Mouse (Mus musculus) embryonic facial prominence, embryonic 10.5 days (tissue): ENCODE results near the gene Ppp3cb. TPM values are rescaled to one million over a fixed set of nuclear protein-coding genes. Genes with fewer than 3 reads are reported as not detected.
"Not testable (repeated sequence)": the region's sequence is repeated elsewhere in the genome, so short reads cannot be mapped to it uniquely, and the experiment has no call there.

Source experiments
- DNase-seq: peaks from one replicate; pipeline ENCODE4 v3.0.0-alpha.2; 2017; ENCODE audit warnings: low spot score
- H3K27ac ChIP-seq: fragments of 300-500 bp; sonication (generic); replicated peaks from 2 replicates; pipeline ENCODE4 v1.5.1; 2016; ENCODE audit warnings: mild to moderate bottlenecking
- H3K27me3 ChIP-seq: fragments of 300-500 bp; sonication (generic); replicated peaks from 2 replicates; pipeline ENCODE4 v1.6.1; 2016; ENCODE audit warnings: low read depth, mild to moderate bottlenecking; ENCODE audit not compliant: poor library complexity, severe bottlenecking
- H3K36me3 ChIP-seq: fragments of 300-500 bp; sonication (generic); replicated peaks from 2 replicates; pipeline ENCODE4 v1.6.1; 2016; ENCODE audit warnings: mild to moderate bottlenecking, moderate library complexity
- H3K4me1 ChIP-seq: fragments of 300-500 bp; sonication (generic); 2 replicates; pipeline ENCODE4 v1.6.1; 2016
- H3K4me3 ChIP-seq: fragments of 300-500 bp; sonication (generic); 2 replicates; pipeline ENCODE4 v1.5.1; 2016; ENCODE audit warnings: mild to moderate bottlenecking, moderate library complexity
- H3K9me3 ChIP-seq: fragments of 300-500 bp; sonication (generic); 2 replicates; pipeline ENCODE4 v1.6.1; 2016; ENCODE audit warnings: mild to moderate bottlenecking
- WGBS: fragments of 180-500 bp; shearing (Covaris S2); methylation state at CpG from one replicate; pipeline ENCODE4 v1.1.7; 2016; 5-methylcytosine and 5-hydroxymethylcytosine counted together
- polyA plus RNA-seq: library from polyadenylated mRNA; unstranded; fragments of >200 nt; fragmentation: Nextera tagmentation; extraction: Ambion mirVana; gene quantifications from 2 replicates; pipeline ENCODE4 v1.2.1, GENCODE M21; 2016

Ppp3cb gene
- 43.4 and 46.3 TPM in 2 replicates for polyA plus RNA-seq

- Histone ChIP-seq H3K27me3 (no peaks in the 10 kb centered on the region), H3K27ac (peak within 1 kb of the TSS; percentile 99), H3K36me3 (peaks cover 48% of the 10 kb centered on the region), H3K4me1 (peaks cover 10% of the 10 kb centered on the region), H3K9me3 (no peaks in the 10 kb centered on the region), H3K4me3 (peak within 1 kb of the TSS; percentile 97)
- DNase-seq, result peak; percentile 95
- under 1% methylated on average over 29 of the region's 29 CpGs for WGBS
Observed at GRCm38 (mm10) chr14:20546415-20546814, at the start of gene Ppp3cb. Gene Ppp3cb (minus strand): TSS chr14:20546573.

- Histone ChIP-seq H3K4me3 (no peak overlapping the region), H3K27ac (peak overlapping the region; percentile 44), H3K9me3 (no peaks in the 10 kb centered on the region), H3K27me3 (no peaks in the 10 kb centered on the region), H3K4me1 (peaks cover 11% of the 10 kb centered on the region), H3K36me3 (peaks cover 1% of the 10 kb centered on the region)
- peak; percentile 11 for DNase-seq
- 20% methylated on average over 3 of the region's 3 CpGs for WGBS
Observed at GRCm38 (mm10) chr14:20595781-20596180, 49.4 kb upstream of the Ppp3cb start.

- Histone ChIP-seq H3K4me3 (no peak overlapping the region), H3K9me3 (no peaks in the 10 kb centered on the region), H3K27me3 (no peaks in the 10 kb centered on the region), H3K4me1 (no peaks in the 10 kb centered on the region), H3K36me3 (peaks cover 56% of the 10 kb centered on the region), H3K27ac (no peak overlapping the region)
- 89% methylated on average over 5 of the region's 5 CpGs for WGBS
- no peak for DNase-seq
Observed at GRCm38 (mm10) chr14:20587458-20587857, 41.1 kb upstream of the Ppp3cb start.

- no peak overlapping the region for H3K27ac ChIP-seq
- DNase-seq, result no peak
- peaks cover 60% of the 10 kb centered on the region for H3K36me3 ChIP-seq
- no peaks in the 10 kb centered on the region for H3K9me3 ChIP-seq
- WGBS, result 77% methylated on average over 6 of the region's 6 CpGs
- no peaks in the 10 kb centered on the region for H3K27me3 ChIP-seq
- H3K4me3 ChIP-seq, result no peak overlapping the region
- H3K4me1 ChIP-seq, result no peaks in the 10 kb centered on the region
Observed at GRCm38 (mm10) chr14:20578822-20579407, 32.5 kb upstream of the Ppp3cb start.

- WGBS, result 56% methylated on average over 7 of the region's 7 CpGs
- peak; percentile 53 for DNase-seq
- H3K36me3 ChIP-seq, result peaks cover 65% of the 10 kb centered on the region
- H3K4me1 ChIP-seq, result no peaks in the 10 kb centered on the region
- H3K9me3 ChIP-seq, result no peaks in the 10 kb centered on the region
- no peaks in the 10 kb centered on the region for H3K27me3 ChIP-seq
- no peak overlapping the region for H3K4me3 ChIP-seq
- no peak overlapping the region for H3K27ac ChIP-seq
Observed at GRCm38 (mm10) chr14:20576179-20576578, 29.8 kb upstream of the Ppp3cb start.

GRCm38 (mm10) chr14:20573196-20573595, 26.8 kb upstream of the Ppp3cb start:
- not testable (repeated sequence) for H3K27ac ChIP-seq, H3K9me3 ChIP-seq, DNase-seq, H3K4me3 ChIP-seq, H3K27me3 ChIP-seq, H3K4me1 ChIP-seq
- 89% methylated on average over 3 of the region's 3 CpGs for WGBS
- peaks cover 85% of the 10 kb centered on the region for H3K36me3 ChIP-seq

- no peak overlapping the region for H3K27ac ChIP-seq
- no peaks in the 10 kb centered on the region for H3K27me3 ChIP-seq
- no peak overlapping the region for H3K4me3 ChIP-seq
- DNase-seq, result no peak
- H3K4me1 ChIP-seq, result no peaks in the 10 kb centered on the region
- 78% methylated on average over 9 of the region's 9 CpGs for WGBS
- H3K9me3 ChIP-seq, result no peaks in the 10 kb centered on the region
- peaks cover 98% of the 10 kb centered on the region for H3K36me3 ChIP-seq
Observed at GRCm38 (mm10) chr14:20565256-20566021, 19.1 kb upstream of the Ppp3cb start.

- H3K9me3 ChIP-seq, result no peaks in the 10 kb centered on the region
- H3K4me3 ChIP-seq, result no peak overlapping the region
- H3K27me3 ChIP-seq, result no peaks in the 10 kb centered on the region
- peak; percentile 18 for DNase-seq
- no peak overlapping the region for H3K27ac ChIP-seq
- 75% methylated on average over 12 of the region's 12 CpGs for WGBS
- H3K4me1 ChIP-seq, result no peaks in the 10 kb centered on the region
- peaks cover 96% of the 10 kb centered on the region for H3K36me3 ChIP-seq
Observed at GRCm38 (mm10) chr14:20564692-20565091, 18.3 kb upstream of the Ppp3cb start.

DNA sequence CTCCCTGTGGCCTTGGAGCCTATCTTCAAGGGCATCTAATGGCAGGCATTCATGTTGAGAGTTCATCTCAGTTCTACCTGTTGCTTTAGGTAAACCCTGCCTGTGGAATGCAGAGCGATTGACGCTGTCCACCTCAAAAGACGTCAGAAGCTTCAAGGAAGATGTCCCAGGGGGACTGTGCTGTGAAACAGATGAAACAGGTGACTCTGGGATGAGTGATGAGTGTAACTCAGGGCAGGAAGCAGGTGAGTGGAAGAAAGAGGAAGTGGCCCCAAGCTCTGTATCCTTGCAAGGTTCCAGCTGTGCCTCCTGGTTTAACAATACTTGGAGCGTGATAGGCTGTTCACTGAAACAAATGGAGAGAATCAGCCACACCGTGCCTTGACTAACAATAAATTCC, 15.5 kb upstream of the Ppp3cb start:
- H3K36me3 ChIP-seq, result peaks cover 92% of the 10 kb centered on the region
- 96% methylated on average over 5 of the region's 5 CpGs for WGBS

GRCm38 (mm10) chr14:20550136-20550535, 3.8 kb upstream of the Ppp3cb start:
- no peak overlapping the region for H3K27ac ChIP-seq
- WGBS, result 94% methylated on average over 2 of the region's 2 CpGs
- H3K27me3 ChIP-seq, result no peaks in the 10 kb centered on the region
- peaks cover 67% of the 10 kb centered on the region for H3K36me3 ChIP-seq
- H3K4me3 ChIP-seq, result no peak overlapping the region
- no peak for DNase-seq
- peaks cover 4% of the 10 kb centered on the region; the same call in 1 of the 2 replicates for H3K4me1 ChIP-seq
- H3K9me3 ChIP-seq, result no peaks in the 10 kb centered on the region

More for the DNA sequence above, 15.5 kb upstream of the Ppp3cb start:
- H3K27ac ChIP-seq, result no peak overlapping the region
- no peak overlapping the region for H3K4me3 ChIP-seq
- no peak for DNase-seq
- H3K4me1 ChIP-seq, result no peaks in the 10 kb centered on the region
- no peaks in the 10 kb centered on the region for H3K27me3 ChIP-seq
- peaks cover 4% of the 10 kb centered on the region; the same call in 1 of the 2 replicates for H3K9me3 ChIP-seq

DNA sequence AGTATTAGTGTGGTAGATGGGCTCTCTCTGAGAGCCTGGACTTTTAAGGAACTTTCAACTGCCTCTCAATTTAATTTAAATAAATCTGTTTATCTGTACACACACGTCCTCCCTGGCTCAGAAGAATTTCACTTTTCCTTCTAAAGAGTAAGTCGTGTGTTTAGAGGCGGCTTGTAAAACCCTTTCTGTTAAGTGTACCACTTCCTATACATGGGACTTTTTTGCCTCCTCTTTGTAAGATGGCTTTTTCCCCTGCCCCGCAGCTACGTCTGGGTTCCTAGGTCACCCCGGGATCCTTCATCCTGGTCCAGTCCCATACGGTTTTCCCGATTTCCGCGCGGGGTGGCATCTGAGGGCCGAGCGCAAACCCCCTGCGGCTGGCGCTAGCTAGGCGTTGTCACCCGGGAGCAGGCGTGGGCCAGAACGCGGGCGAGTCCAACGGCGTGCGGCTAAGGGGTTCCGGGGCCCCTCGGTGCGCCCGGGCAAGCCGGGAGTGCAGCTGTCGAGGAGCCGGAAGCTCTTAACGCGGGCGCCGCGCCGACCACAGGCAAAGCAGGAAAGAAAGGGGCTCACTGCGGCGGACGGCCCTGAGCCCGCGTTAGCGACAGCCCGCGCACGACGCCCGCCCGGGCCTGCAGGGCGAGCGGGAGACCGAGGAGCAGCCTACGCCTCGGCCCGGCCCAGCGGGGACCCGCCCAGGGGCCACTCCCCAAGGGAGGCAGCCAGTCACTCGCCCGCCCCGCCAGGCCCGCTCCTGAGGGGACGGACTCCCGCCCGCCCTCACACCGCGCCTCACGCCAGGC, 643 bp downstream of the Ppp3cb start:
- H3K27ac ChIP-seq, result peak overlapping the region; percentile 99
- WGBS, result under 1% methylated on average over 65 of the region's 67 CpGs
- H3K4me3 ChIP-seq, result peak overlapping the region; percentile 97
- H3K9me3 ChIP-seq, result no peaks in the 10 kb centered on the region
- H3K4me1 ChIP-seq, result peaks cover 10% of the 10 kb centered on the region
- peaks cover 41% of the 10 kb centered on the region for H3K36me3 ChIP-seq
- DNase-seq, result peak; percentile 90
- no peaks in the 10 kb centered on the region for H3K27me3 ChIP-seq
